Mouse (Mus musculus) CD4-positive, CD25-positive, alpha-beta regulatory T cell, adult 4 months (primary cell): Measurements from ENCODE around the gene Gpr84. TPM values are rescaled to one million over a fixed set of nuclear protein-coding genes. Genes with fewer than 3 reads are reported as not detected.
A peak's percentile ranks its signal among the peaks of the same experiment; 100 is the strongest.

Source experiments
- ATAC-seq: one replicate; pipeline ENCODE4 v1.8.0; 2017
- polyA plus RNA-seq, 2 experiments: library from polyadenylated mRNA; unstranded; fragments of 100-300 nt; shearing (Covaris generic); gene quantifications; one replicate each; pipeline ENCODE4 v1.2.1; 2017

The Gpr84 gene
- polyA plus RNA-seq, 2 experiments from 2014 or later: not detected

DNA sequence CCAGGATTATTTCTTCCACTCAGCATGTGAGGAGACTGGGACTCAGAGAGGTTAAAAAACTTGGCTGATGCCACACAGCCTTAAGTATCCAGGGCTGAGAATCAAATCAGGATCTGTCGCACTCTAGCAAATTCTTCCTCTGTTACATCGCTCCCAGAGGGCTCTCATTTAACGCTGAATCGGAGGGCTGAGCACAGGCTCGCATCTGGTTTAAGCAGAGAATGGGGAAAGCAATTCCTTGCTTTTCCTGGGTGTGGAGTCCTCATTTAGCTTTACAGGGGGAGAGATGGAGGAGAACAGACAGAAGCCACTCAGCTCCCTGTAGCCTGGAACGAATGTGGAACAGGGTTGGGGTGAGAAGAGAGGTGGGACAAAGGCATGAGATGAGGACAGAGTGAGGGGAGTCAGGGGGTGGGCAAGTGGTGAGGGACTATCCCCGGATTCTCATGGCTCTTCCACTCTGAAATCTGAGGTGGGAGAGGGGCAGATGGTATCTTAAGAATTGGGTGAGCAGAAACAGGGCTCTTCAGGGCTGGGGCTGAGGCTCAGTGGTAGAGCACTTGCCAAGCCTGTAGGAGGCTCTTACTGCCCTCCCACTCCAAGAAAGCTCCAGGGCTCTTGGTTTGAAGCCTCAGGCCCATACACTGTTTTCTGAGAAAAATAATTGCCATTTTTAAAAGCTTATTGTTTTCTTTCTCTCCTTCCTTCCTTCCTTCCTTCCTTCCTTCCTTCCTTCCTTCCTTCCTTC is 25.2 kb upstream of the Gpr84 start:
- no peak for ATAC-seq

DNA sequence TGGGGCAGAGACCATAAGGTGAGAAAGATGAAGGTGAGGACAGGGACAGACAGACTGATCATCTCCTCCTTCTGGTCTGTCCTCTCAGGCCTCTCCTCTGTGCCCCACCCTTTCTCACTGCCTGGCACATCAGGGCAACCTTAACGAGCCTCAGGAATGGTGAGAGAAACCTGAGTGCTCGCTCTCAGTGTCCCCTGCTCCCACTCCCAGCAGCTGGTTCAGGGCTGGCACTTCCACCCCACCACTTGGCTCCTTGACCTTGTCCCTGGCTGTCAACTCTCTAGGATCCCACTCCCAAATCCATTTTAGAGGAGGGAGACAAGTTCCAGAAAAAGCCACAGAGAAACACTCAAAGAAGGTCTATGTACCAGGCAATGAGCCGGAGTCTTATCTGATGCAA is 24.6 kb upstream of the Gpr84 start:
- no peak for ATAC-seq

DNA sequence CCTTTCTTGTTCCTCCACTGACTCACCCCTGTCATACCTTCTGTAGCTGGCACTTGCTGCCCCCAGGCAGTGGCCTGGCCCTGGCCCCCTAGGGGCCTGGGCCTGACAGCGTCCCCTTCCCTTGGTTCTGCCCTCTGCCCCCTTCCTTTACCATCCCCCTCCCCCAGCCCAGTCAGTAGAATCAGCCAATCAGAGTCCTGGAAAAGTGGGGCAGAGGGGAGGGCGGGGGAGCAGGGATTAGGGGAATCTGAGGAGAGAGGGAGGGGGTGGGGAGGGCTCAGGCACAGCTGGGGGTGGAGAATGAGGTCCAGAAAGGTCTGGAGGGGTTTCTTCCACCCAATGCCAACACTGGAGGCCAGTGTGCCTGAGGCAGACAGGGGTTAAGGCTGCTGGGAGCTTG is 23.8 kb upstream of the Gpr84 start:
- no peak for ATAC-seq

DNA sequence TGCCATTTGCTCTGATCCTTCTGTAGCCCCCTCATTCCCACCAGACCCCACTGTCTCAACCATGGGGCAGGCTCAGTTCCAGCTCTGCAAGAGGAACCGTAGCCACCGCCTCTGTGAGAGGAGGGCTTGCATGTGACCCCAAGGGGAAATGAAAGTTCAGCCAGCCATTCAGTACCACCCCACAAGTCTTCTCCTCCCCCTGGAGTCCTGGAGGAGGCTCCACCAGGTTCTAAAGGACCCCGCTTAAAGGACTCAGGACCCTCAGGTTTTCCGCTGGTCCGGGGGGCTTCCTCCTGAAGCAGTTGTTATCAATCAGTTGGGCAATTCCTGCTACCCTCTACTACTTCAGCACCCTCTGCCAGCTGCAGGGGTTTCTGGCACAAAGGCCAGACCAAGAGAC is 23.3 kb upstream of the Gpr84 start:
- no peak for ATAC-seq

DNA sequence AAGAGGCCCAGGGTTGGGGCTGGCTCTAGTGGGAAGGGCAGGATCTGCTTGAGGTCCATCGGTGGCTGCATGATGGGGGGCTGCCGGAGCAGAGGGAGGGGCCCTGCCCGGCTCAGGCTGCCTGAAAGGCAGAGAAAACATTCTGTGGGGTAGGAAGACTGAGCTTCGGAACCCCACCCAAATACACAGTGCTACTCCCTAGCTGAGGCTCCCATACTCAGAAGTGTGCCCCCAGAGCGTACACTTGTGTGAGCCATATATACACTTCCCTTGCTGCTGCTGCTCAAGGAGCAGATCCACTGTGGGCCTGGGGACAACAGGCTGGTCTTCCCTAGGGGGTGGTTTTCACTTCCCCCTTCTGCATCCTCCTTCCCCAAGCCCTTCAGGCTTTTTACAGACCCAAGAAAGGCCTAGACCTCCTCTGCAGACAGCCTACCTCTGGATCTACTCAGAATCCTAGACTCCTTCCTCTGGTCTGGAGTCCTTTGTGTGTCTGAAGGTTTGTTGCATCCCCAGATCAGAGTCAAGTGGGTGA is 22.7 kb upstream of the Gpr84 start:
- ATAC-seq: no peak

DNA sequence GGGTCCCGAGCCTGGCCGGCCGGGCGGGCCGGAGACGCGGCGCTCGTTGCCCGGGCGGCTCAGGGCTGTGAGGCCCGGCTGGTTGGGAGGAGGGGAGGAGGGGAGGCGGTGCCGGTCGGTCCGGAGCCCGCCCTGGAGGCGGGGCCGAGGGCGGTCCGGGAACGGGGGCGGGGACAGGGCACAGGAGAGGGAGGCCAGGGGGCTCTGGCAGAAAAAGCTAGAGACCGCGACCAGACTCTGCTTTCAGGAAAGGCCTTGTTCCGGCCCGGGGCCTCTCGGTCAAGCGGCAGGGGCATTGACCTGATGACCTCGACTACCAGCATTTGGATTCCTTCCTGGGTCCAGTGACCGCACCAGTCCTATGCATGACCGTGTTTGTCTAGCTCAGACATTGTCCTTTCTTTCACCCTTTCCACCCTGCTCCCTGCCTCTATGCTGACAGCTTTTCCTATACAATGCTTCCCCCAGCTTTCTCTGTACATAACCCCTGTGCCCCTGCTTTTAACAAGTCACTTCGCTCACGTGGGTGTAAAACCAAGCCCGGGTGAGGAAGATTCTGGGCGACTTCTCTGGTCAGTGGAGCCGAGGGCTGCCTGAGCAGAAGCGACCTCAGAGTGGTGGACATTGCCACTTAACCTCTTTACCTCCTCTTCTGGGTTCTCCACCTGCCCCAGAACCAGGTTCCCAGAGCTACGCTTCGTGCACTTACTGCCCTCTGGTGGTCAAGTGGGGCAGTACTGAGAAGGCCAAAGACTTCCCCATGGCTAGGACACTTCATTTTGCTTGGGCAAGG is 13.2 kb upstream of the Gpr84 start:
- peak; percentile 89 for ATAC-seq

DNA sequence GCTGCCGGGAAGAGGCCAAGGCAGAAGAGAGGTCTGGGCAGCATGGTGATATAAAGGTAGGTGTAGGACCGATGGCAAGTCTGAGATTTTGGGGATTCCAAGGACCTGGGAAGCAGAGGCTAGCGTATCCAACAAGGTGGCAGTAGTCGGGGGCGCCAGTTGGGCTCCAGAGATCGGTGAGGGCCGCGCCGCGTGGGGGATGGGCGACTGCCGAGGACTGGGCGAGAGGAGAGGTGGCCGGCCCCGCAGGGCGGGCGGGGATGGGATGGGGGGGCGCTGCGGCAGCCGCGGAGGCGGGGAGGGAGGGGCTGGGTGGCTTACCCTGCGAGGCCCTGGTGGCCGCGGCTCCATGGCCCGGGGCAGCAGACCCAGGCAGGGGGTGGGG is 12.7 kb upstream of the Gpr84 start:
- ATAC-seq: no peak

DNA sequence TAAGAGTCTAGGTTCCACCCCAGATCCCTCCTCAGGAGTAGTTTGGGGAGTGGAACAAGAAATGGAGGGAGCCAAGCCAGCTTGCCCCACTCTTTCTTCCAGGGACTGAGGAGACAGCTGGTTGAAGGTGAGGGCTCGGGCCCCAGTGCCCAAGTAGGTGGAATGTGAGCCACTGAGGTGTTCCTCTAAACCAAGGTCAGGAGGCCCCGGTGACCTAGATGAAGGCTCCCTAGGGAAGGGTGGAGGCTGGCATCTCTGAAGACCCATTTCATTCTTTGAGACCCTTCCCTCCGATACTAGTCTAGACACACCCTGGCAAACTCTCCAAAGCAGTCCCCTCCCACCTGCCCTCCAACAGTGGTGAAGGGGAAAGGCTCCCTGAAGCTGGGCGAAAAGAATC is 12.0 kb upstream of the Gpr84 start:
- no peak for ATAC-seq

DNA sequence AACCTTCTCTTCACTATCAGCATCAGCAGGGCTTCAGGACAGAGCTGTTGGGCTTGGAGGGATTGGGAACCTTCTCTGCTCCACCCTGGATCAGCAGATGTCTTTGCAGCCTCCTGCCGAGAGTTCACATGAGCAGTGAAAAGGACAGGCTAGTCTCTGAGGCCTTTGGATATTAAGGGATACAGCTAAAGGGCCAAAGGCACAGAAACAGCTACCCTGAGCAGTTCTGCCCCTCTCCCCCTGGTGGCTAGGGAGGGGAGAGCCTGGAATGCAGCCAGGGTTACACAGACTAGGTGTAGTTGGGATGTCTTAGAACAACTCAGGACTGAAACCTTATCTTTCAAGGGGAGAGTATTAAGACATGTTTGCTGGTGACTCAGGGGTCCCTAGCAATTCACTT is 10.7 kb upstream of the Gpr84 start:
- no peak for ATAC-seq

DNA sequence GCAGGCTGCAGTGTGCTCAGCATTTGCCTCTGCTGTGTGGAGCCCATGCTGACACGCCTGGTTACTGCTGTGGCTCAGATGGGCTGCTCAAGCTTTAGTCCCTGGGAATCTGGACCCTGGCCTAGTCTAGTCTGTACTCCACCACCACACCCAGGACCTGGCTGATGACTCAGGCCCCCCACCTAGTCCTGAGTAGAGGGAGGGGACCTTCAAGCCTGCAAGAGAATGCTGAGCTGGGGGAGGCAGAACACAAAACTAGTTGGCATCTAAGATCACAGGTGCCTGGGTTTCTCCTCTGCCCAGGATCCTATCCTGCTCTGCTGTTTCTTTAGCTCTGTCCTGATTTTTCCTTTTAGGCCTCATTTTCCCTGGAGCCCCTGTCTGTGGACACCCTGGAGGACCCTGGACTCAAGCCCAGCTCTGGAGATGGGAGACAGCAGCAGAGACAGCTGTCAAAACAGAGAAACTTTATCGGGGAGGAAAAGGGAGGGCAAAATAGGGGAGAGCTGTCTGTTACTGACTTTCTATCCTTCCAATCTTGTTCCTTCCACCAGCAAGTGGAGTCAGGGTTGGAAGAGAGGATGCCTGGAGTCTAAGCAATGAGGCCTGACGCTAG is 7.9 kb upstream of the Gpr84 start:
- ATAC-seq: no peak

DNA sequence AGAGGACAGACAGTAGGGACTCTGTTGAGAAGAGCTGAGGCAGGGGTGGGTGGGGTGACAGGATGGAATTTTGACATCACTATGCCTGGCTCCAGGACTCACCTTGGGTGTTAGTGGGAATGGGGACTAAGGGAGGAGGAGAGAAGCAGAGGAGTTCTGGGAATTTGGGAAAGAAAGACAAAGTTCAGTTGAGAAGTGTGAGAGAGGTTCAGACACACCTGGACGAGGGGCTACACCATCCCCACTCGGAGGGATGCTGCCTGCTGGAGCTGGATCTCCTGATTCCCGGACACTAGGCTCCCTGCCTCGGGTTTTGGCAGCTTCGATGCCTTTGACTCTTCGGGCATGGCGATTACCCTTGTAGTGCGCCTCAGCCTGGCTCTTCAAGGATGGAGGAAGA is 7.3 kb upstream of the Gpr84 start:
- ATAC-seq: no peak

DNA sequence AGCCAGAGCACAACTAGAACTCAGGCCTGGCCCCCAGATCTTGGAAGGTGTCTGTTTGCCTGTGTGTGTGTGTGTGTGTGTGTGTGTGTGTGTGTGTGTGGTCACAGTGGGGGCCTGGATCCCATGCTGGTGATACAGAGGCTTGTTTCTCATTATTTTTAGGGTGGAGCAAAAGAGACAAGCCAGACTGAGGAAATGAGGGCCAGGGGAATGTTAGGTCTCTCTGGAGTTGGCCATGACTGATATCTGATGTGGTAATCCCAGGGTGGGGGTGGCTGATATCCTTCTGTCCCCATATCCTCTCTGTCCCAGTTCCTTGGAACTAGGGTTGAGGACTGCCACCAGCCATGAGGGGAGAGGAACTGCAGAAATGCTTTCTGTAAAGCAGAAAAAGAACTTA is 6.7 kb upstream of the Gpr84 start:
- ATAC-seq: no peak

DNA sequence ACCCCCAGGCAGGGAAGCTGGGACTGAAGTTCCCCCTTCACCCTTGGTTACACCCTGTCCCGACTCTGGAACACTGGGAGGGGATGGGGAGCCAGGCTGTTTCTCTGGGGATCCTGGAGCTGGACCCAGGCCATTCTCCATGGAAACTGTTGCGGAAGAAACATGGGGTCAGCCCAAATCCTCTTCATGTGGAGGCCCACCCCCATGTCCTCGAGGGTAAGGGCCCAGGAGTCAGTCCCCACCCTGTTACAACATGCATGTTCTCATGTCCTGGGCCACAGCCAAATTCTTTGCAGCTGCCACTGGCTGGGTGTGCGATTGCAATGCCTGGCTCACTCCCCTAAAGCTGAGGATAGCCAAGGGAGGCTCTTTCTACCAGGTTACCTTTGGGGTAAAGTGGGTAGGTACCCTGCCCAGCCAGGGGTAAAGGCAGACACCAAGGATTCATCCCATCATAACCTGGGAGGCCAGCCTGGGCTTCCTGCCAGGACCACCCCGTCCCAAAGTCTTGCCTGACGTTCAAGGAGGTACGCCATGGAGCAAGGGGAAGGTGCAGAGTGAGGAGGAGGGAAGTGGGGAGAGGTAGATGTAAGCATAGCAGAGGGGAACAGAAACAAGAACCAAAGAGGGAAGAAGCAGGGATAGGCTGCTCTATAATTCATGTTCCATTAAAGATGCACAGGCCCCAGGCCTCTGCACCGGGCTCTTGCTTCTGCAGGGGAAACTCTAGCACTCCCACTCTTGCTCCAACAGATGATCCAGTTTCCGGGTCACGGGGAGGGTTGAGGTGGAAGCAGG is 5.8 kb upstream of the Gpr84 start:
- ATAC-seq: no peak

DNA sequence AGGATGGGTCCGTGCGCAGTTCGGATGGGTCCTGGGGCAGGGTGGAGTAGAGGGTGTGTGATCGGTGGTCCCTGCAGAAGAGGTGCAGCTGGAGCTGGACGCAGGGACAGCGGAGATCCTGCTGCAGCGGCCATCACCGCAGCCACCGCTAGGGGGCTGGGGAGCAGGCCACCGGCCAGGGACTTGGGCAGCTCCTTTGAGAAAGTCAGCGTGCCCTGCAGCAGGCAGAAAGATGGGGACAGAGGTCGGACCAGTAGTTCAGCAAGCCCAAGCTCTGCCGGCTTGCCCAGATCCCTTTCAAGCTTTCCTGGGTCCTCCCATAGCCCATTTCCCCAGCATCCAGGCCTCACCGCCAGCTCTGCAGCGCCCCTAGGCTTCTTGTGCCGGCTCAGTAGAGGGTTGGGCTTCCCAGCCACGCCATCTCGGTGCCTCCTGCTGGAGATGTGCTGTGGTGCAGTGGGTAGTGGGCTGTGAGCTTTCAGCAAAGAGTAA is 4.6 kb upstream of the Gpr84 start:
- no peak for ATAC-seq

DNA sequence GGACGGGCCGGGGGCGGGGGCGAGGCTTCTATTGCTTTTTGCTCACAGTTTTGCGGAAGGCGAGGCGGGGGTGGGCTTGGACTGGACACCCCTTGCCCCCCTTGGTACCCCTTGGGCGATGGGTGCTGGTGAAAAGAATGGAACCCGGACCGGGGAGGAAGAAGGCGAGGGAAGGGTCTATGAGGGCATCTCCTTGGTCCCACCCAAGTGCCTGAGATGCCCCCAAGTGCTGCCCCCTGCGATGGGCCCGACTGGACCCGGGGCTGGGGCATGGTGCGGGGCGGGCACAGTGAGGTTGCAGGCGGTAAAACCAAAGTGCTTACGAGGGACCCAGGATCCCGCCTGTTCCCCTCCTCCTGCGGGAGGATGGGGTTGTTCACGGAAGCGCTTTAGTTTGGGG is 3.8 kb upstream of the Gpr84 start:
- ATAC-seq: no peak

DNA sequence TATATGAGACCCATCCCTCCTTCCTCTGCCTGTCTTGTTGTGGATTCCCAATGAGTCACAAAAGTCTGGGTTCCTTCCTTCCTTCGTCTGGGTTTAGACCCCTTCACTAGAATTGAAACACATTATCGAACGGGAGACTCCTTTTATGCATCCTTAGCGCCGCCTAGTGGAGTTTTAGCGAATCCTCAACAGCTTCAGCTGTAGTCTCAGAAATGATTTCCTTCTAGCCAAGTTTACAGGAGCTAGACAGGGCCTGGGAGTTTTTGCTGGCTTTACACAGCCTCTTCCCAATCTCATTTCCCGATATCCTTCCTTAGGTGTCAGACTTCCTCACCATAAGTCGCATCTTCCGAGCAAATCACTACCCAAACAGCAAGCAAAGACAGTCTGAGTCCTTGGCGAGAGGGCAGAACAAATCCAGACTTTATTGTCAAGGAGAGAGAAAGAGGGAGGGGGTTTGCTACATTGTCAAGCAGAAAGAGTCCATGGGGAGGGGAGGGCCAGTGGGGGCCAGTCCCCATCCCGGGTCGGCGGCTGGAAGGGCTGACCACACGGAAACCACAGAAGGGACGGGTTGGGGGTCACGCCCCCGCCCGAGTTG is 3.2 kb upstream of the Gpr84 start:
- ATAC-seq: peak; percentile 58

DNA sequence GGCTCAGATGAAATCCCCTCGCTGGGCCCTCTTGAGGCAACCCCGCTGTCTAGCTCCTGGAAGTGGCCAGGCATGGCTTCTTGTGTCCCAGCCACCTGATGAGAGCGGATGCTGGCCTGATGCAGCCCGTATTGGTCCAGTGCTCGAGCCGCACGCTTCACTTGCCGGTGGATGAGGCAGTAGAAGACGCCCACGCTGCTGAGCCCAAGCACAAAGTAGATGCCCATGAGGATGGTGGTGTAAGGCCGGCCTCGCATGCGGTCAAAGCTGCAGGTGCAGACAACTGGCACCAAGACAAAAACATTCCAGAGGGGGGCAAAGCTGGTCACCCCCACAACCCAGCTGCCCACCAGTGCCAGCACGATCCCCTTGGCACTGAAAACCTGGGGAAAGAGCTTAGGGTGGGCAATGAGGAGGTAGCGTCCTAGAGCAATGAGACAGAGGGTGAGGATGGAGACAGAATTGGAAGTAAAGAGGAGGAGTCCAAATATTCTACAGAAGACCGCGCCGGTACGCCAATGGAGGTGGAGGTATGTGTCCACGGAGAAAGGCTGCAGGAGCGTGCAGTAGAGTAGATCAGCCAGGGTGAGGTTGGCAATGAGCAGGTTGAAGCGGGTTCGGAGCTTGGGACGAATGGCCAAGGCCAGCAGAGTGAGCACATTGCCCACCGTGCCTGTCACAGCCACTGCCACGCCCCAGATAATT is 1.4 kb downstream of the Gpr84 start:
- no peak for ATAC-seq

DNA sequence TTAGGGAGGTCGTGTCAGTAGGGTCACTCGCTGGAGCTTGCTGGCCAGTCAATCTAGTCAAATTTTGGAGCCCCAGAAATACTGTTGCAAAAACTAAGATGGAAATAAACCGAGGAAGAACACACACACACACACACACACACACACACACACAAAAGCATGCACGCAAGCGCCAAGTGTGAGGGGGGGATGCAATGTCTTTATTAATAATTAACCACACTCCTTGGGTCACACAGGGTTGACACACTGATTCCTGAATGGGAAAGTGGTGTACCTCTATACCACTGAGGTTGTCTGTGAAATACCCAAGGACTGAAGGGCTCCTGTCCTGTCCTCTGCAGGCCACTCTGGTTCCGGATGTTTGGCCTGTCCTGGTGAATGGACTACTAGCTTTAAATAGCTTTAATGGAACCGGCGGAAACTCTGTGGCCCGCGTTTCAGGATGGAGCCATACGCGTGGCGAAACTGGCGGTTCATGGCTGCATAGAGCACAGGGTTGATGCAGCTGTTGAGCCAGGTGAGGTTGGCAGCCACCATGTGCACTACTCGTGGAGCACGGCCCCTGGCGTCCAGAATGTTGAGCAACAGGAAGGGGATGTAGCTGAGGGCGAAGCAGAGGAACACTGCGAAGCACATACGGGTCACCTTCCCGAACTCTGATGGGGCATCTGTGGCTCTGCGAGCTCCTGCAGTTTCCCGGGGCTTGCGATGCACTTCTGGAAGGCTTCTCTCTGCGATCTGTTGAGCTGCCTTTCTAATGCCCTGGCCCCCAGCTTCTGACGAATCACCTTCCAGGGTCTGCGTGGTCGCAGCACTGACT is 2.1 kb downstream of the Gpr84 start:
- ATAC-seq: no peak

DNA sequence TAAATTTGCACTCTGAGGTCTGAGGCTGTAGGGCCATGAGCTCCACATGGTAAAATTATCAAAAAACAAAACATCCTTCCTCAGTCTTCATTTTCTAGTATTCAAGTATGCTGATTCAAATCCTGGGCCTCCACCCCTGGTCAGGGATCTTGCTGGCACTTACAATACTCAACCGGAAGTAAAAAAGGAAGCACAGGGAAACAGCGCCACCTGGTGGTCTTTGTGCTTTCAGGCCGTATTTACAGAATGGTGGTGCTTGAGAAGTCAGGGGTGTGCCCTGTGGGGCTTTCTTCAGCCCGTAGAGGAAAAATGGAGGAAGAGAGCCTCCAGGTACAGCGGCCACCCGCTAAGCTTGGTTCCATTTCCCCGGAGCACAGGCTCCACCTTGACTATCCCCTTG is 3.3 kb downstream of the Gpr84 start:
- ATAC-seq: peak; percentile 66

DNA sequence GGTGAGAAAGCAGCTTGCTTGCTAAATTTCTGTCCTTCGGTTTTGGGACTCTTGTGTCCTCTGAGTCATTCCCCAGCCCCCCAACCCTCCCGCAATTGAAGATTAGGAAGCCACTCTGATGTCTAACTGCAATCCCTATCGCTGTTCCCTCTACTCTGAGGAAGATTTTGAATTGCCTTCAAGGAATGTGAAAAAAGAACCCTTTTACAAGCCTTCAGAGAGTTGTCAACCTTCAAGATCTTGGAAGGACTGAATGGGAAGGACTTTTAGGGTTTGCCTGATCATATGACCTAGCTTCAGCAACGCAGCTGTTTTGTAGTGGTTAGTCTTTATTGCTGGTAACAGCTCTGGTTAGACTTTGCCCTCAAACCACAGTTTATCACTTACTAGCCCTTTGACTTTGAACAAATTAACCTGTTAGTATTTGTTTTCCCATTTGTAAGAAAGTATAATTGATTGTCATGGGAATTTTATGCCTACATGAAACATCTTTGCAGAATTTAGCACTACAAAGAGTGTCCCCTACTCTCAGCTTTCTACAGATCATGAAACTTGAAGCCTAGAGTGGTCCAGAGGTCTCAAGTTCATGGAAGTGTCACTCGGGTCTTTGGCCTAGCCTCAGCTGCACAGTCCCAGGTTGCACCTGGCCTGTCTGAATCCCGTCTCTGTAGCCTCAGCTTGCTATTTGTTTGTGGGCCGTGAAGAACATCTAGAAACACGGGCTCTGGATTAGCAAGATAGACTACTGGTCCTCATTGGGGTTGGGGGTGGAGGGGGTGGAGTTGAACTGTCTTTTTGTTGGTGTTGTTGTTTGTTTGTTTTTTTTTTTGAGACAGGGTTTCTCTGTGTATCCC is 4.4 kb downstream of the Gpr84 start:
- ATAC-seq: no peak
